Mouse (Mus musculus) brown adipose tissue, adult 24 weeks (tissue): ENCODE measurements around the gene Cdh6. TPM values are rescaled to one million over a fixed set of nuclear protein-coding genes. Genes with fewer than 3 reads are reported as not detected.

ENCODE experiments used
- H3K27ac ChIP-seq: fragments of 200-500 bp; replicated peaks from 2 replicates; pipeline ENCODE4 v1.5.1; 2012; ENCODE audit warnings: low read depth, mild to moderate bottlenecking, low read length
- H3K4me1 ChIP-seq: fragments of 200-500 bp; 2 replicates; pipeline ENCODE4 v1.6.1; 2012; ENCODE audit warnings: low read length, mixed read lengths; ENCODE audit not compliant: control insufficient read depth, insufficient read depth, insufficient read length
- H3K4me3 ChIP-seq: fragments of 200-500 bp; 2 replicates; pipeline ENCODE4 v1.5.1; 2012; ENCODE audit warnings: low read depth, mild to moderate bottlenecking, low read length, moderate library complexity; ENCODE audit not compliant: insufficient read depth
- polyA plus RNA-seq: library from polyadenylated mRNA; stranded (reverse); fragments of >200 nt; gene quantifications from 2 replicates; pipeline ENCODE4 v1.2.4, GENCODE M21; 2012; ENCODE audit not compliant: missing spikeins, insufficient read depth, insufficient read length

Gene Cdh6
- polyA plus RNA-seq, 1 experiment: not detected

DNA sequence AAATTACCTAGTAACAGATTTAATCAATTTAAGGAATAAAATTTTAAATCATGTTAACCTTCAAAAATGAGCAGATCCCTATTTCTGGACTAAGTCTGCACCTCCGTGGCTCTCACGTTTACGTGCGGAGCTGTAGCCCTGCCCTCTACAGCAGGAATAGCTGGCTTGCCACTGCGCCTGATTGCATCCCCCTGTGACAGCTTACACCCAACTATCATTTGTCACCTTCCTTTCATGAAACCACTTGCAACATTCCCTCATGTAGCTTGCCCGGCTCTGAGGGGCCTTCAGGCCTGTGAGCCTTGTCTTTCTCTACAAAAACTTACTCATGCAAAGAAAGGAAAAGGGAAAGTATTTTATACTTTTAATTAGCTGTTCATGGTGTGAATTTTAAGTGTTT, 73.1 kb downstream of the Cdh6 start:
- H3K27ac ChIP-seq: no peak overlapping the region
- H3K4me3 ChIP-seq: no peak overlapping the region

DNA sequence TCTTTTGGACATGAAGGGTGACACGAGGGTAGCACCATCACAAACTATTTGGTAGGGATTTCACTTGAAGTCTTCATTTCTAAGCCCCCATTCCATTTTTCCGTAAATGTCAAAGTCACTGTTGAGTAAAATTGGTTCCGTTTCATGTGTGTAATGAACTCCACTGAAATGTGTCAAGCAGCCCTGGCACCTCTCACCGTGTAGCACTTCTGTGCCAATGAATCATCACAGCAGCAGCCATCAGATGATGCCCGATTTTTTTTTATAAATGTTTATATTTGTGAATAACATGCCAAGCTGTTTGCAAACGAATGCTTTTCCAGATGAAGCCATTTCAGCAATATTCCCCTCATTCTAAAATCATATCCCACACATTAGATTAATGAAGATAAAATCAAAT, 75.6 kb downstream of the Cdh6 start:
- no peak overlapping the region for H3K27ac ChIP-seq
- H3K4me3 ChIP-seq: no peak overlapping the region

More for the DNA sequence above, 73.1 kb downstream of the Cdh6 start:
- H3K4me1 ChIP-seq: no peaks in the 10 kb centered on the region

DNA sequence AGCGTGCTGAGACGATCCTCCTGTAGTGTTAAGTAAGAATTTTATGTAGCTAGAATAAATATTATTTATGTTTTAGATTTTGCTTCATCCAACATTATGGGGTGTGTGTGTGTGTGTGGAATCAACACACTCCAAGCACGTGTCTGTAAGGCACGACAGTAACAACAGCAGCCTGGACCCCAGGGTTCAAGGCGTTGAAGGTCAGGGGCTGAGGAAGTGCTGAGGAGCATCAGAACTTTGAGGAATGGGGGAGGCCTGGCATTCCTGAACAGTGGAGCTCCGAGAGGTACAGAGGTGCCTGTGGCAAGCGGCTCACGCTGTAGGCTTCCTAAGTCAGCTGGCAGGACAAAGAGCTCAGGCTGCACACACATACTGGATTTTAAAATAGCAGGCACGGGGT, 78.1 kb downstream of the Cdh6 start:
- Histone ChIP-seq H3K4me1 (no peaks in the 10 kb centered on the region), H3K4me3 (no peak overlapping the region), H3K27ac (no peak overlapping the region)

More for the DNA sequence above, 75.6 kb downstream of the Cdh6 start:
- H3K4me1 ChIP-seq: no peaks in the 10 kb centered on the region

DNA sequence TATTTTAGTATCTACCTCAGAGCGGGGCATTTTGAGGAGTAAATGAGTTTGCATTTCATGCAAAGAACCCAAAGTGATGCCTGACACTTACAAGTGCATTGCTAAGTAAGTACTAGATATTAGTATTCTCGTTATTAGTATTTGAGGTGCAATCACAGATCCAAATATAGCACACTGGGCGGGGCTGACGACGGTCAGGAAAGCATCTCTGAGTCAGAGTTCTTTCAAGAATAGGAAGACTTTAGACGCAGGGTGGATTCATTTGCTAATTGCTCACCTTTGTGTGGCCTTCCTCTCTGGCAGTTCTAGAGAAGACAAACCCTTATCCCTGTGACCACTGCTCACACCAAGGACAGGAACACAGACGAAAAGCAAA, 78.6 kb downstream of the Cdh6 start:
- H3K4me1 ChIP-seq: no peaks in the 10 kb centered on the region
- no peak overlapping the region for H3K27ac ChIP-seq
- no peak overlapping the region for H3K4me3 ChIP-seq

DNA sequence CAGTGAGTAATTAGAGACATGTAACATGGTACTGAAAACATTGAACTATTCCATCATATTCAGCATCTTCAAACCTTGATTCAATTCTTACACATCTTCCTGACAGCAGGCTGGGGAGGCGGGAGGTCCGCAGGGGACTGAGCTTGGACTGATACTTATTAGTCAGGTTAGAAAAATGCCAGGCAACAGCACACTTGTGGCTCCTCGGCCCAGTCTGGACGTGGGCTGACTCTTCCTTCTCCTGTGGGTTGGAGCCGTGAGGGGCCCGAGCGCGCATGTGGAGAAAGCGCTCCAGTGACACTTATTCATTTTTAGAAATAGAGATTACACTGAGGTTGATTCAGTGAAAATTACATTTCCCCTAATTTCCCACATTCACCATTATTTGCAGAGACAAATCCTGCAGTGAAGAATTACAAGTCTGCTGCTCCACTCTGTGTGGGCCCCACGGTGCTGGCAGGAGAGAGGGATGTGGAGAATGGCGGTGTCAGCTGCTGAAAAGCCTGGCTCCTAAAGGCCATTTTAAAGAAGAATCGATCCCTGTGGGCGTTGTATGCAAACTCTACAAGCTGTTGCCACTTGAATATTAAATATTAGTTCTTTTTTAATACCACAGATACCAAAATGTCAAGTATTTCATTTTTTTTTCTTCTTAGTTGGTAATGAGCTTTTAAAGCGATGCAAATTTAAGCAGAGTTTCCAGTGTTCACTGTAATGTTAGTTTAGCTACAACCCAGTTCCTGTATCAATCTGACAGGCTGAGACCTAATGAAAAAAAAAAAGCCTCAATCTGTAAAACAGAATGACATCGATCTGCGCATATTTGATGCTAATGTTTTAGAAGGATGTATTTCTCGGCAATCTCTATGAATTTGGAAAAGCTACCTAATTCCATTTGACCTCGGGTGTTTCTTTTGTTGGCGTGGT, 79.3 kb downstream of the Cdh6 start:
- Histone ChIP-seq H3K4me1 (no peaks in the 10 kb centered on the region), H3K27ac (no peak overlapping the region)

DNA sequence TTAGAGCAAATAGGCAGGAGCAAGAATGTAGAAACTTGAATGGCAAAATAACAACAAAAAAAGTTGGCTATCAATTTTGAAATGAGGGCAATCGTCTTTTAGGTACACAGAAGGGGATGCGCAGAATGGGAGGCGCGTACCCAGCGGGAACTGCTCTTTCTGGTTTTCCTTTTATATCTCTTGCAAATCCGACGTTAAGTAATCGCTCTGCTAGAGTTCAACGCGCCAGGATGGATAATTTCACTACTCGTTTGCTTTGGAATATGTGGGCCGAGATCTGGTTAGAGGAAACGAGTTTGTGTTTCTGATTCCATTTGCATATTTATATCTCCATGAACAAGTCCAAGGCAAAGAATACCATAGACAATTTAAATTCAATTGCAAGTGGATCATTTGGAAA, 81.4 kb downstream of the Cdh6 start:
- Histone ChIP-seq H3K4me1 (no peaks in the 10 kb centered on the region), H3K4me3 (no peak overlapping the region), H3K27ac (no peak overlapping the region)

More for the DNA sequence above, 79.3 kb downstream of the Cdh6 start:
- H3K4me3 ChIP-seq: no peak overlapping the region

DNA sequence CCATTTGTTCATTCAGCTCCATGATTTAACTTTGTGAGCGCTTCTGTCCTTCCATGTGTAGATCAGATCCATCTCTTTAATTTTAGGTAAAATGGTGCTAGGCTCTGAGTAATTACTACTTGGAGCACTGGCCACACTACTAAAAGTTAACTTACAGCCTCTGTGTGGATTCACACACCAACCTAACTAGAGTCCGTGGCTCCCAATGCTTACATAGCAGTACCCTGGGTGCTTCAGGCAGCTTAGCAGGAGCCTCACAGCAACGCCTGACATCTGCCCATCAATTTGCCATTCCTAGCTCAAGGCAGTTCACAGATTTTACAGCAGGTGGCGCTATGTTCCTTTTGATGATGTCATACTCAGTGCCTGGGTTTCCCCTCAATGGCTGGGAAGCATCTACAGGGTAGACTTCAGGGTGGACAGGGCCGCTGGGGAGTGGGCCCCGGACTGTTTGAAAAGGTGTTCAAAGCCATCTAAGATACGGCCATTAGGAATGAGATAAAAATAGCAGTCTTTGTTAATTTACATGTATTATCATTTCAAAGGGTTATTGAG, 84.9 kb downstream of the Cdh6 start:
- no peaks in the 10 kb centered on the region for H3K4me1 ChIP-seq
- H3K4me3 ChIP-seq: no peak overlapping the region
- H3K27ac ChIP-seq: no peak overlapping the region

DNA sequence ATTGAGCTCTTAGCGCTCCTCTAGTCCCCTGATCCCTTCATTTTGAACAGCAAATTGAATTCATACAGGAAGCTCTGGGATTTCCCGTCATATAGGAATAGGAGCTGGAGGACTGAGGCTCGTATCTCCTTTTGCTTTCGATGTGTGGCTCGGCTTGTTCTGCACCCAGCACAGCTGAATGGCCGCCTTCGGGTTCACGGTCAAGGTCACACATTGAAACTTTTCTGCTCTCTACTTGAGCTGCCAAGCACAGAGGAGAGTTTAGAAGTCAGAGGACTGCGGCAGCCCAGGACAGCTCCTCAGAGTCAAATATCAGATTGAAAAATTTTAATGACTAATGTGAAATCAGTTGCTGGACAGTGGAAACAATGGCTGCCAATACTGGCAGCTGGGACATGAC, 88.7 kb downstream of the Cdh6 start:
- H3K27ac ChIP-seq: no peak overlapping the region
- no peak overlapping the region for H3K4me3 ChIP-seq
- no peaks in the 10 kb centered on the region for H3K4me1 ChIP-seq

DNA sequence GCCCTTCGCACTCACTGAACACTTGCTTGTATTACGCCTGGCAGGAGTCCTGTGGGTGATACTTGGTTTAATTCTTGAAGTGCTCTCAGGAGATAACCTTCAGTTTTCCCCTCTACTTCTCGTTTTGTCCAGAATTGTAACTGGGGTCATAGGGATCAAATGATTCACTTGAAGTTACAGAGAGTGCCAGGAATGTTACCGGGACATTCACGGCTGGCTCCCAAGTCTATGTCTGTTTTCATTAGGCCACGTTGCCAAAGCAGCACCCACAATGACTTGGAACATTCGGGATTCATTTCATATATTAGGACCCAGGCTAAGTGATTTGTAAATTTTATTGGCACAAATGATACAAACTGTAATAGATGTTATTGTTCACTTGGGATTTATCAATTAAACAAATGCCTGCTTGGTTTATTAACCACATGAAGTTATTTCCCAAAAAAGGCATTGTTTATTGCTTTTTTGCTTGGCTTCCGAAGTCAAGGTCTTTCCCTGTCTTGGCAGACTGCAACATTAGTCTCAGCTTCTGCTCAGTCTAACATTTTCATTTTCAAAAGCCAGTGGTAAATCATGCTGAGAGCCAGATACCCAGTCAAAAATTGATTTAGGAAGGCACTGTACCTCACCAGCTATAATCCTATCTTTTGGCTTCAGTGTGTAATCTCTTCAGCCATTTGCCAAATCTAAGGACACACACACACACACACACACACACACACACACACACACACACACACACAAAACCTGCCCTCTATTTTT, 96.4 kb downstream of the Cdh6 start:
- H3K4me3 ChIP-seq: no peak overlapping the region
- H3K27ac ChIP-seq: no peak overlapping the region
- H3K4me1 ChIP-seq: no peaks in the 10 kb centered on the region

DNA sequence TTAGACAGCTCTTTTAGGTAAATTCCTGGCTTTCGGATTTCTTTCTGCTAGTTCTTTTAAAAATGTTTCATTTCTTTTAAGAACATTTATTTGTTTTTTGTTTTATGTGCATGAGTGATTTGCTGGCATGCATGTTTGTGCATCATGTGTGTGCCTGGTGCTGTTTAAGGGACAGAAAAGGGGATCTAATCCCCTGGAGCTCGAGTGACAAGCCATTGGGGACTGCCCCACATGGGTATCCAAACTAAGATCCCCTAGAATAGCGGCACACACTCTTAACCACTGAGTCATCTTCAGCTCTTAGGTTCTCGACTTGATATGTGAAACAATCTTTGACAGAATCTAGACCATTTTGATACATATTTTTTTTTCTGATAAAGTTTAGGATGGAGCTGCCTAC, 99.4 kb downstream of the Cdh6 start:
- Histone ChIP-seq H3K27ac (no peak overlapping the region), H3K4me1 (no peaks in the 10 kb centered on the region), H3K4me3 (no peak overlapping the region)

DNA sequence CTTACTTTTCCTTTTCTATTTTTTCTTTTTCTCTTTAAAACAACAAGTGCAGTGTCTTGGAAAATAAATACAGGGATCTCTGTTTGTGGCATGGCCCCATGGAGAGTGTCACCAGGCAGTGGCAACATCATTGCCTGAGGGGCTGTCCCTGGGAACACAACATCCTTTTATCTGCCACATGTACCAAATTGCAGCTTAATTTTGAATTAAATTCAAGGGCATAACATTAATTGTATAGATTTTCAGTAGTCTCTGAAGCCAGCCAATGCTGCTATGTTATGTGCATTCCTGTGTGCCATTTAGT, 105.3 kb downstream of the Cdh6 start:
- no peak overlapping the region for H3K4me3 ChIP-seq
- H3K4me1 ChIP-seq: no peaks in the 10 kb centered on the region
- no peak overlapping the region for H3K27ac ChIP-seq

DNA sequence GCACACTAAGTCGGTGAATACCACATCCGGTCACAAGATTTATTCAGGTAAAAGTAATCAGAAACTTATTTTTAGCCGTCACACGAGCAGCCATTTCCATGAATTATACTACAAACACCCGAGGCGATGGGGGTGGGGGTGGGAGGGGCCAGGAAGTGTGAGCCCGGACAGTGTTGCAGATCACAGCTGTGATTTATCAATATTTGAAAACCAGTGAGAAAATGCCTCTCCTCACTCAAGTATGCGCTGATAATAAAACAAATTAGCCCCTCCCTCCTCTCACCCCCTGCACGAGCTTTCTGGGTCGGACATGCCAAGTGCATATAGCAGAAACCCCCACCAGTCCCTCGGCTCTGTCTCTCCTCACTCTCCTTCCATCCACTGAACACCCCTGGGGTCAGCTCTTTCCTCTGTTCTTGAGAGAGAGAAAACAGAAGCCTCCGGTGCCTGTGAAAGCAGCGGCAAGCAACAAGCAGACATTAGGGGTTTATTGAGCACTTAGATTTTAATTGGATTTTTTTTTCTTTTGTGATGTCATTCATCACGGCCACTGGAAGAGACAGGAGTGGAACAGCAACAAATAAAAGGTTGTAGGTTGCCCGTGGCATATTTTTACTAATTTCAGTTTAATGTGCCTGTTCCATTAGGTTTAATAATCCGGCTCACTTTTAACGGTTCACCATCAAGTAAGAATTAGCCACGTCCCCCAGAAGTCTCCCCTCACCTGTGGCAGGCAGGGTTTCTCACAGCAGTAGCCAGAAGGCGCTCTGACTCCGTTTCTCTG, 105.9 kb downstream of the Cdh6 start:
- H3K27ac ChIP-seq: no peak overlapping the region
- H3K4me3 ChIP-seq: peak overlapping the region; percentile 22
- H3K4me1 ChIP-seq: no peaks in the 10 kb centered on the region

DNA sequence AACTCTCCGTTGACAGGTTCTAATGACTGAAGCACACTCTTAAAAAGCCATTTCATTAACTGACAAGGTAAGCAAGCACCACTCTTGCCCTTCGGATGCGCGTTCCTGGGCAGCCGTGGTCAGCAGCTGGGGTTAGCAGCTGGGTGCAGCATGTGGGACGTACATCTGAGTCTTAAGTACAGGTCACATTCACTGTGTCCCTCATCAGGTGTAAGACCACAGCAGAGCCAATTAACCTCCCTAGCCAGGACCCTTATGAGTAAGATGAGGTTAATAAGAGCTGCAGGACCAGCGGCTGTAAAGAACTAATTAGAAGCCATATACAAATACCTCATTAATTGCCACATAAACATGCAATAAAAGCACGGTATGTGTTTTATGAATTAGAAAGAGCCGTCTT, 106.7 kb downstream of the Cdh6 start:
- Histone ChIP-seq H3K27ac (no peak overlapping the region), H3K4me1 (no peaks in the 10 kb centered on the region), H3K4me3 (no peak overlapping the region)

DNA sequence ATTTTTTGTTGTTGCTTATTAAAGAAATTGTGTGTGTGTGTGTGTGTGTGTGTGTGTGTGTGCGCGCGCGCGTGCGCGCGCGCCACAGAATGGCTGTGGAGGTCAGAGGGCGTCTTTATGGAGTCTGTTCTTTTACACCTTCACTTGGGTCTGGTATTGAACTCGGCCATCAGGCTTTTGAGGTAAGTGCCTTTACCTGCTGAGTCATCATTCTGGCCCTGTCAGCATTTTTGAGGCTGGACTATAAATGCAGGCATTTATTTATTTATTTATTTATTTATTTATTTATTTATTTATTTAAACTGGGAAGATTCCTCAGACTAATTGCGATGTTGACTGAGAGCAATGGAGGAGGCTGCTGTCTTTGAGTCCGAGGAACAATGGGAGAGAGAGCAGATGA, 109.8 kb downstream of the Cdh6 start:
- no peak overlapping the region for H3K4me3 ChIP-seq
- no peaks in the 10 kb centered on the region for H3K4me1 ChIP-seq
- H3K27ac ChIP-seq: no peak overlapping the region

DNA sequence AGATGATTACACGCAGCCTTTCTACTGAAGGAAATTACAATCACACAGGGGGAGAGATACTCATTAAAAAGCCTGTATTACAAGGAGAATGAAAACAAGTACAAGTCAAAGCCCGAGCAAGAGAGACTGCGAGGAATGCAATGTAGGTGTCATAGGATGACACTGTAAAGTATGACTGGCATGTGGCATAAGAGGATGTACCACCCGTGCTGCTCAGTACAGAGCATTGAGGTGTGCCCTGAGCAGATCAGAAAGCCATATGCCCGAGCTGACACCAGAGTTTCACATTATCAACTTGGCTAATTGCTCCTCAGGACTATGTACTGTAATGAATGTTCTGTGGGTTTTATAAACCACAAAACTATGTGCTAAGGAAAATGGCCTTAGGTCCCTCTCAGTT, 115.7 kb downstream of the Cdh6 start:
- H3K4me3 ChIP-seq: no peak overlapping the region
- no peak overlapping the region for H3K27ac ChIP-seq
- H3K4me1 ChIP-seq: no peaks in the 10 kb centered on the region
